Mouse (Mus musculus) kidney, postnatal 10 days (tissue): ENCODE data around the gene Iffo2.

ENCODE experiments used
- DNase-seq: peaks from one replicate; pipeline ENCODE4 v3.0.0; 2021; ENCODE audit warnings: mixed read lengths

Gene Iffo2

GRCm38 (mm10) chr4:139646916-139647315 is 116.6 kb downstream of the Iffo2 start:
- DNase-seq, result no peak

GRCm38 (mm10) chr4:139650086-139650743 is 119.9 kb downstream of the Iffo2 start:
- DNase-seq, result no peak

GRCm38 (mm10) chr4:139650907-139651306 is 120.6 kb downstream of the Iffo2 start:
- DNase-seq, result peak; percentile 15

GRCm38 (mm10) chr4:139653238-139653637 is 122.9 kb downstream of the Iffo2 start, which contains the start of gene Tas1r2:
TSS of gene Tas1r2 (plus strand) at chr4:139653538.
- DNase-seq, result no peak

- DNase-seq, result no peak
Observed at GRCm38 (mm10) chr4:139661897-139662296, 131.5 kb downstream of the Iffo2 start.

- no peak for DNase-seq
Observed at GRCm38 (mm10) chr4:139667632-139668031, 137.3 kb downstream of the Iffo2 start.

- peak; percentile 73 for DNase-seq
Observed at GRCm38 (mm10) chr4:139669847-139670246, 139.5 kb downstream of the Iffo2 start.
